Mouse (Mus musculus) liver, adult 2 months (tissue): ENCODE measurements at regions not wholly inside any gene's neighbourhood (a gene's known extent, or its start where the extent isn't known, plus 50 kb on each side); places are given as distances from the start of the nearest gene placed in this dataset.

ENCODE experiments used
- DNase-seq: peaks from one replicate; pipeline ENCODE4 v3.0.0-alpha.2; 2011; ENCODE audit warnings: low read depth, low spot score; ENCODE audit errors: extremely low read depth
- H3K27ac ChIP-seq: fragments of 200-500 bp; replicated peaks from 2 replicates; pipeline ENCODE4 v1.5.1; 2012; ENCODE audit warnings: low read depth, mild to moderate bottlenecking, control low read depth, inconsistent platforms, low read length; ENCODE audit not compliant: insufficient read depth
- H3K27me3 ChIP-seq: fragments of 200-500 bp; 2 replicates; pipeline ENCODE4 v1.6.1; 2012; ENCODE audit warnings: mild to moderate bottlenecking, moderate library complexity, low read length, inconsistent platforms; ENCODE audit not compliant: control insufficient read depth, insufficient read depth
- H3K36me3 ChIP-seq: fragments of 200-500 bp; 2 replicates; pipeline ENCODE4 v1.6.1; 2012; ENCODE audit warnings: low read length, inconsistent platforms; ENCODE audit not compliant: control insufficient read depth, insufficient read depth
- H3K4me1 ChIP-seq: fragments of 200-500 bp; 2 replicates; pipeline ENCODE4 v1.6.1; 2011; ENCODE audit warnings: low read length; ENCODE audit not compliant: control insufficient read depth, insufficient read depth
- H3K4me3 ChIP-seq: fragments of 200-500 bp; 2 replicates; pipeline ENCODE4 v1.5.1; 2011; ENCODE audit warnings: low read depth, mild to moderate bottlenecking, control low read depth, low read length, moderate library complexity; ENCODE audit not compliant: insufficient read depth
- H3K79me2 ChIP-seq: fragments of 200-500 bp; 2 replicates; pipeline ENCODE4 v1.6.1; 2012; ENCODE audit warnings: inconsistent platforms, mild to moderate bottlenecking, low read length, moderate library complexity; ENCODE audit not compliant: control insufficient read depth, insufficient read depth
- H3K9ac ChIP-seq: fragments of 200-500 bp; 2 replicates; pipeline ENCODE4 v1.6.1; 2012; ENCODE audit warnings: low read depth, mild to moderate bottlenecking, control low read depth, inconsistent platforms, low read length
- CTCF ChIP-seq: fragments of 200-500 bp; IDR thresholded peaks from 2 replicates; pipeline ENCODE4 v1.5.1; 2011; ENCODE audit warnings: low read depth, low read length, control low read depth
- POLR2A ChIP-seq: fragments of 200-500 bp; IDR thresholded peaks from 2 replicates; pipeline ENCODE4 v1.6.1; 2011; ENCODE audit warnings: low read length, control low read depth; ENCODE audit not compliant: insufficient read depth; ENCODE audit errors: extremely low read depth
- WGBS: fragments of 180-500 bp; shearing (Covaris S2); methylation state at CpG from one replicate; pipeline ENCODE4 v1.1.7; 2018; 5-methylcytosine and 5-hydroxymethylcytosine counted together

GRCm38 (mm10) chr7:128854690-128855343, 110.1 kb downstream of the Sec23ip start:
- Histone ChIP-seq H3K36me3 (no peaks in the 10 kb centered on the region), H3K9ac (no peak overlapping the region), H3K27ac (no peak overlapping the region), H3K4me1 (no peaks in the 10 kb centered on the region), H3K79me2 (no peaks in the 10 kb centered on the region), H3K27me3 (no peaks in the 10 kb centered on the region), H3K4me3 (no peak overlapping the region)
- TF ChIP-seq POLR2A, result no peak
- no peak for TF ChIP-seq CTCF
- DNase-seq, result no peak
- WGBS, result 52% methylated on average over 18 of the region's 18 CpGs

GRCm38 (mm10) chr7:128860141-128860540, 115.4 kb downstream of the Sec23ip start:
- Histone ChIP-seq H3K9ac (no peak overlapping the region), H3K36me3 (no peaks in the 10 kb centered on the region), H3K79me2 (no peaks in the 10 kb centered on the region), H3K27me3 (no peaks in the 10 kb centered on the region), H3K4me1 (no peaks in the 10 kb centered on the region), H3K4me3 (no peak overlapping the region), H3K27ac (no peak overlapping the region)
- WGBS, result 5% methylated on average over 3 of the region's 3 CpGs
- peak; percentile 25 for DNase-seq
- TF ChIP-seq POLR2A, result no peak
- peak; percentile 79 for TF ChIP-seq CTCF

- 67% methylated on average over 4 of the region's 4 CpGs for WGBS
- DNase-seq, result peak; percentile 24
Measured at GRCm38 (mm10) chr7:128860709-128861108, 116.0 kb downstream of the Sec23ip start.

GRCm38 (mm10) chr7:128861376-128861775, 116.6 kb downstream of the Sec23ip start:
- Histone ChIP-seq H3K27me3 (no peaks in the 10 kb centered on the region), H3K27ac (no peak overlapping the region), H3K9ac (no peak overlapping the region), H3K79me2 (no peaks in the 10 kb centered on the region), H3K36me3 (no peaks in the 10 kb centered on the region), H3K4me1 (no peaks in the 10 kb centered on the region), H3K4me3 (no peak overlapping the region)
- 78% methylated on average over 8 of the region's 8 CpGs for WGBS
- TF ChIP-seq POLR2A (no peak), CTCF (no peak)
- DNase-seq, result no peak

More at GRCm38 (mm10) chr7:128860709-128861108, 116.0 kb downstream of the Sec23ip start:
- H3K36me3 ChIP-seq, result no peaks in the 10 kb centered on the region
- no peaks in the 10 kb centered on the region for H3K4me1 ChIP-seq
- no peaks in the 10 kb centered on the region for H3K27me3 ChIP-seq
- no peak overlapping the region for H3K9ac ChIP-seq
- no peak overlapping the region for H3K27ac ChIP-seq
- H3K4me3 ChIP-seq, result no peak overlapping the region
- H3K79me2 ChIP-seq, result no peaks in the 10 kb centered on the region
- TF ChIP-seq POLR2A (no peak), CTCF (no peak)

GRCm38 (mm10) chr7:128868799-128869198, 124.1 kb downstream of the Sec23ip start:
- DNase-seq, result no peak
- Histone ChIP-seq H3K27ac (no peak overlapping the region), H3K4me3 (no peak overlapping the region), H3K36me3 (no peaks in the 10 kb centered on the region), H3K4me1 (no peaks in the 10 kb centered on the region), H3K27me3 (no peaks in the 10 kb centered on the region), H3K9ac (no peak overlapping the region), H3K79me2 (no peaks in the 10 kb centered on the region)
- 84% methylated on average over 2 of the region's 2 CpGs for WGBS
- TF ChIP-seq CTCF, result no peak
- TF ChIP-seq POLR2A, result no peak

- Histone ChIP-seq H3K27ac (no peak overlapping the region), H3K4me1 (no peaks in the 10 kb centered on the region), H3K4me3 (no peak overlapping the region), H3K36me3 (no peaks in the 10 kb centered on the region), H3K79me2 (no peaks in the 10 kb centered on the region), H3K27me3 (no peaks in the 10 kb centered on the region), H3K9ac (no peak overlapping the region)
- no peak for TF ChIP-seq POLR2A
- no peak for TF ChIP-seq CTCF
- 66% methylated on average over 3 of the region's 3 CpGs for WGBS
- no peak for DNase-seq
Measured at GRCm38 (mm10) chr7:128884015-128884414, 139.3 kb downstream of the Sec23ip start.
